Mouse (Mus musculus) kidney, adult 2 months (tissue): Measurements from ENCODE around the gene Fnip2.

ENCODE experiments used
- CTCF ChIP-seq: fragments of 200-500 bp; conservative IDR thresholded peaks from 2 replicates; pipeline ENCODE4 v1.5.1; 2011; ENCODE audit warnings: low read depth, mild to moderate bottlenecking, control low read depth, low read length, moderate library complexity, mixed read lengths; ENCODE audit not compliant: insufficient read depth, insufficient read length
- POLR2A ChIP-seq: fragments of 200-500 bp; IDR thresholded peaks from one replicate; pipeline ENCODE4 v1.6.1; 2011; ENCODE audit warnings: low read depth, low read length, control low read depth

GRCm38 (mm10) chr3:79409927-79410628 lies 157.5 kb downstream of the Fnip2 start:
- TF ChIP-seq CTCF: no peak
- TF ChIP-seq POLR2A: no peak
